Comparison of ENCODE assay signal across 20 mouse cellular contexts in the genomic region with DNA sequence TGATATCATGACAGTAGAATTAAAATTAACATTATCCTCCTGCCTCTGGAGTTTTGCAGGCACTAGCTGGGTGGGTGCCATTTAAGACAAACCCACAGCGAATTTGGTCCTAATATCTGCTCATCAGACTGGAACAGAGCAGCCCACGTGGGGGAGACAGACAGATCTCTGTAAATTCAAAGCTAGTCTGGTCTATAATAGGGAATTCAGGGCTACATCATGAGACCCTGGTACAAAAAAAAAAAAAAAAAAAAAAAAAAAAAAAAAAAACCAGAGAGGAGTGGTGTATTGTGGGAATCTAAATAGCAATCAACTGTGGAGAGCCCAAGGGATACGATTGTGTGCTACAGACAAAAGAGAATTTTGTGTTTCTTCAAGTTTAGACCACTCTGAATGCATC. TPM values are rescaled to one million over a fixed set of nuclear protein-coding genes. Genes with fewer than 3 reads are reported as not detected.
DNase-seq lines count a peak whose midpoint lies in the region; TF ChIP-seq lines count a peak whose summit lies in the region.
"Had no signal": no experiment of that assay in that cellular context is flagged by ENCODE, and none has a peak within 500 bp of the region (broad histone marks: within the 10 kb centered on the region; RNA-seq: fewer than 3 reads in every experiment).

No protein-coding gene starts in this region.

- peak overlapping the region; percentile 51 for H3K27ac ChIP-seq in ES-Bruce4 (ENCODE audit: insufficient read depth, low read length)
- H3K27ac ChIP-seq in ES-E14 (ENCODE audit: insufficient read depth, low read depth, low read length, poor library complexity, severe bottlenecking): no peak overlapping the region; the same call in 1 of the 2 replicates

- TF ChIP-seq EP300 in ES-Bruce4 (IDR thresholded peaks at IDR 0.05; ENCODE audit: insufficient read depth, low read depth, low read length): no peak

- in situ Hi-C loops in ES-E14 (cut with MboI; ENCODE audit: low sequenced_read_pairs in 2 of 2, unreplicated experiment in 2 of 2): no loop called here

- peaks cover 2% of the 10 kb centered on the region for H3K4me1 ChIP-seq in ES-Bruce4 (ENCODE audit: control insufficient read depth, insufficient read depth, low read length)
- peaks cover 0 to 4% of the 10 kb centered on the region in 2 experiments; a peak in 3 of 4 replicates for H3K4me1 ChIP-seq in ES-E14 (ENCODE audit: control insufficient read depth in 2 of 2, insufficient read depth in 2 of 2, low read length in 2 of 2, poor library complexity in 1 of 2)

- no peaks in the 10 kb centered on the region for H3K27me3 ChIP-seq in ES-Bruce4 (ENCODE audit: control insufficient read depth, insufficient read depth, low read length, poor library complexity, severe bottlenecking)
- H3K27me3 ChIP-seq: CH12.LX had no signal

- H3K9ac ChIP-seq in ES-Bruce4 (ENCODE audit: low read depth, poor library complexity, severe bottlenecking) (no peak overlapping the region), ES-E14 (ENCODE audit: insufficient read depth, low read depth, low read length, poor library complexity, severe bottlenecking) (no peak overlapping the region)

- TF ChIP-seq CTCF in ES-Bruce4 (IDR thresholded peaks at IDR 0.05; ENCODE audit: low read depth, low read length): no peak

- H3K9me3 ChIP-seq in ES-Bruce4 (replicated peaks; ENCODE audit: control insufficient read depth, insufficient read depth, low read length, poor library complexity, severe bottlenecking) (no peaks in the 10 kb centered on the region), ES-E14 (ENCODE audit: control insufficient read depth, insufficient read depth, low read depth, low read length) (no peaks in the 10 kb centered on the region)
- H3K9me3 ChIP-seq: G1E had no signal

- DNase-seq in ES-E14 (ENCODE audit: low read depth, low spot score): no peak
- no peak for DNase-seq in spleen, postnatal 10 days (ENCODE audit: low spot score in 2 of 2)
- no peak for DNase-seq in heart, adult 18-20 months
- DNase-seq: adrenal gland, adult 2 months; adrenal gland, adult 8-10 months; adrenal gland, postnatal 10 days; adrenal gland, postnatal 14 days; adrenal gland, postnatal 25 days; adrenal gland, postnatal 36 days; B cell, adult 2 months; cerebellum, adult 11 months; cerebellum, adult 11-12 months; cerebellum, adult 18-20 months; cerebellum, adult 2 months; cerebellum, adult 8-10 months had no signal

- H3K36me3 ChIP-seq in ES-Bruce4 (ENCODE audit: control insufficient read depth, insufficient read depth, low read length, poor library complexity, severe bottlenecking) (no peaks in the 10 kb centered on the region), ES-E14 (ENCODE audit: control insufficient read depth, insufficient read depth, low read length, poor library complexity, severe bottlenecking) (no peaks in the 10 kb centered on the region)
- H3K36me3 ChIP-seq: G1E had no signal

- no peak for TF ChIP-seq POLR2A in ES-Bruce4 (IDR thresholded peaks at IDR 0.05; ENCODE audit: insufficient read depth, low read length)

- H3K4me3 ChIP-seq in ES-Bruce4 (ENCODE audit: low read depth, low read length) (no peak overlapping the region), ES-E14 (ENCODE audit: insufficient read depth in 1 of 2, low read depth in 1 of 2, low read length in 2 of 2, poor library complexity in 1 of 2, severe bottlenecking in 1 of 2) (no peak overlapping the region)

TF ChIP-seq in ES-E14, 5 proteins besides CTCF, POLR2A, EP300 and RAD21:
- TF ChIP-seq MAFK (IDR thresholded peaks at IDR 0.05; ENCODE audit: insufficient read depth, low read depth, low read length) (no peak), ZNF384 (IDR thresholded peaks at IDR 0.05; ENCODE audit: low read depth, low read length) (peak; percentile 93)

RNA-seq across cellular contexts. Expression of a gene that starts 33.7 kb away (rescaled TPM):
- polyA plus RNA-seq in ES-Bruce4 (2011; ENCODE audit: insufficient read depth, insufficient read length, low read depth, missing spikeins): 1.1 TPM in 1 of 2 replicates, not detected in the other
- total RNA-seq in ES-E14 (2012; rRNA removed): 0.76 and 1.1 TPM in 2 replicates
- total RNA-seq in heart, adult 18-20 months (2021): 1 to 10 TPM in 1 of 2 experiments, under 1 TPM in 1; 0.89 to 1.2 TPM
- total RNA-seq: MEL had no signal
- polyA plus RNA-seq: C2C12, G1E had no signal

RNA-seq across cellular contexts. Expression of a gene that starts 41.2 kb away (rescaled TPM):
- 96.5 and 115 TPM in 2 replicates for polyA plus RNA-seq in ES-Bruce4 (2011; ENCODE audit: insufficient read depth, insufficient read length, low read depth, missing spikeins)
- total RNA-seq in ES-E14 (2012; rRNA removed): 43.9 and 61.8 TPM in 2 replicates
- total RNA-seq in heart, adult 18-20 months (2021): 10 to 100 TPM; 46.8 to 51.0 TPM
